Mouse (Mus musculus) frontal cortex, adult (tissue): ENCODE measurements around the gene Myh9.

Source experiments
- ATAC-seq: cut with Nextera tagmentation; 2 replicates; pipeline ENCODE4 v1.9.2; 2017; ENCODE audit warnings: mild to moderate bottlenecking, moderate library complexity, mixed read lengths; ENCODE audit not compliant: low TSS enrichment

The Myh9 gene

GRCm38 (mm10) chr15:77828242-77828641, 13.7 kb downstream of the Myh9 start:
- no peak for ATAC-seq

DNA sequence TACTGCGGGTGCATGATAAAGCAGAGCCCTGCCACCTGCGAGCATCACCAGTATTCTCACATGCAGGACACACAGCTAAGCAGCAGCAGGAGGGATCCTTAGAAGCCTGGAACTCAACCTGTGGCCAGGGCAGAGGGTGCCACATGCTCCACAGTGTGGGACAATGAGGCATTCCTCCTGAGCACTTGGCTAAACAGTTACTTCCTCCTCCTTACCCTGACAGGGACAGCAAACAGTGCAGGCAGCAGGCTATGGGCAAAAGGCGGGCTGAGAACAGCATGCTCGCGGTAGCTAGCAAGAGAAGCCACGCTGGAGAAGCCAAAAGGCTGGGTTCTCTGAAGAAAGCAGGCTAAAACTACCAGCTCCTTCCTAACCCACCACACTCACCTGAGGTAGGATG, 14.2 kb downstream of the Myh9 start:
- ATAC-seq = no peak

GRCm38 (mm10) chr15:77827379-77827778, 14.6 kb downstream of the Myh9 start:
- no peak for ATAC-seq

GRCm38 (mm10) chr15:77825382-77825781, 16.6 kb downstream of the Myh9 start:
- no peak for ATAC-seq

DNA sequence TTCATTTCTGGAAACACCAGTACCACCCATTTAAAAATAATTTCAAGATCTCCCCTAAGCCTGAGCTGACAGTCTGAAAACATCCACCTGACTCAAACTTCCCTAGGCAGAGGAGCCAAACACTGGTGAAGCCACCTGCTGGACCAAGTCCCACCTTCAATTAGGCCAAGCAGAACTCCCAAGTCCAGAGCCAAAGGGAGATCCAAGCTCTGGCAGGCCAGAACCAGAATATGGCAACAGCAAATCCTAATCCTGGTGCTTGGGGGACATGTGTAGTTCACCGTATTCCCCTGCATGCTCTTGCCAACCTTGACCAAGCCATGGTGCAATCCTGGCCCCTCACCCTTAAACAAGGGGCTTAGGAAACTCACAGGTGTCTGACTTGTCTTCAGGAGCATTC, 17.7 kb downstream of the Myh9 start:
- ATAC-seq = no peak

GRCm38 (mm10) chr15:77823634-77824033, 18.3 kb downstream of the Myh9 start:
- ATAC-seq = no peak

DNA sequence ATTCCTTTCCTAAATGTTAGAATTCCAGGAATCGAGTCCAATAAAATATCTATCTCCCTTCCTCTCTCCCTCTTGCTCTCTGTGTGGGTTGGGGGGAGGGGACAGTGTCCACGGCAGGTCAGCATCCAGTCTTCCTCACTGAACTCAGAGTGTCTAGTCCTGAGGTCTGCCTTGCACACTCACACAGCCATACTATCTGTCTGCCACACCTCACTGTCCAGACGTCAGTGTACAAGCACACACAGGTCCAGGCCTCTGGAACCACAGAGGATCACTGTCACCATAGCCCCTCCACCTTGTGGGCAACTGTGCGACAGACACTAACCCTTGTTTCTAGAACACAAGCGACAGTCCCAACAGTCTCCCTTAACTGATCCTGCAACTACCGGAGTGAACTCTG, 18.8 kb downstream of the Myh9 start:
- no peak for ATAC-seq

DNA sequence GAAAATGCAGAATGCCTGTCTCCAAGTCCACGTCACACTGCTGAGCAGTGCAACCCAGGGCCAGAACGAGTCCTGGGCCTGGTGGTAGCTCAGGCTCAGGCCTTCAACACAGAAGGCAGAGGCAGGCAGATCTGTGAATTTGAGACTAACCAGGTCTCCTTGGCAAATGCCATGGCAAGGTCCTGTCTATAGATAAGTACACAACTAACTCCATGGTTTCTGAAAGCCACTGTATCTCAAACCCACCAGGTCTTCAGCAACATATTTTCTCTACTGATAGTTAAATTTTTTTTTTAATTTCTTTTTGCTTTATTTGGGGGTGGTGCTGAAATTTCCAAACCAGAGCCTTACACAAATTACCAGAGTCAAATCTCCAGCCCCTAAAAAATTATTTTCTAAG, 19.3 kb downstream of the Myh9 start:
- no peak for ATAC-seq

- no peak for ATAC-seq
Measured at GRCm38 (mm10) chr15:77822057-77822466, 19.9 kb downstream of the Myh9 start.

GRCm38 (mm10) chr15:77821424-77821823, 20.6 kb downstream of the Myh9 start:
- ATAC-seq = no peak

- peak; percentile 25; the same call in 1 of the 2 replicates for ATAC-seq
Measured at GRCm38 (mm10) chr15:77820480-77821163, 21.4 kb downstream of the Myh9 start.

DNA sequence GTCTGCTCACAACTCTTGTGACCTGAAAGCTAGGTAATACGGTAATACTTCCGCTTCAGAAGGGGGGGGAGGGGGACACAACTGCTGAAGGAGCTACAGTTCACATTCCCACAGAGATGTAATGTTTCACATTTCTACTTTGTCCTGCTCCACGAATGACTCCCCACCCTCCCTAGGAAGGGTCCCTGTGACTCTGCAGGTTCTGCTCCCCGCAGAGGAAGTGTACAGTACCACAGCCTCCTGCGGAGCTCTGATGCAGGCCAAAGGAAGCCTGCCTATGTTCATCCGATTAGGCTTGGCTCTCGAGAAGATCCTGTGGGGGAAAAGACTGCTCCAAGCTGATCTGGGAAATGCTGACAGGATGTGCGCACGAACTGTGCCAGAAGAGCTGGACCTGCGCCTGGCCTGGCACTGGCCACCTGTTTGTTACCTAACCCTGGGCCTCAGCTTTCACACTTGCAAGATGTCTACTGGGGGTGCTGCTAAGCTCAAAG, 22.0 kb downstream of the Myh9 start:
- ATAC-seq = peak; percentile 40

GRCm38 (mm10) chr15:77818556-77819158, 23.3 kb downstream of the Myh9 start:
- no peak for ATAC-seq

DNA sequence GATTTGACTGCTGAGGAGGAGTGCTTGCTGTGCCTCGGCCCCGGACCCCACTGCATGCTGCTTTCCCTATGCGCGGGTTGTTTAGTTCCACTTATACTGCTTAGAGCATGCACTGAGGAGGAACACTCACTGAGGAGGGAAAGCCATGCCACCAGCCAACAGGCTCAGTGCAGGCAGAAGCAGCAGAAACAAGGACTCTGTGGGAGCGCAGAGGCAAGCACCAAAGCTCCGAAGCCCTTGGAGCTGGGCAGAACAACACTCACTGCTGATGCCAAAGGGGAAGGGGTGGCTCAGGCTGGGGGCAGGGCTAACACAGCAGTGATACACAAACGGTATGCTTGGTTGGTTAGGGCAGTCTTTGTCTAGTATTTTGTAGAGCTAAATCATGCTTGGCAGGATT, 24.6 kb downstream of the Myh9 start:
- peak; percentile 17; the same call in 1 of the 2 replicates for ATAC-seq

GRCm38 (mm10) chr15:77816601-77816950, 25.4 kb downstream of the Myh9 start:
- no peak for ATAC-seq

DNA sequence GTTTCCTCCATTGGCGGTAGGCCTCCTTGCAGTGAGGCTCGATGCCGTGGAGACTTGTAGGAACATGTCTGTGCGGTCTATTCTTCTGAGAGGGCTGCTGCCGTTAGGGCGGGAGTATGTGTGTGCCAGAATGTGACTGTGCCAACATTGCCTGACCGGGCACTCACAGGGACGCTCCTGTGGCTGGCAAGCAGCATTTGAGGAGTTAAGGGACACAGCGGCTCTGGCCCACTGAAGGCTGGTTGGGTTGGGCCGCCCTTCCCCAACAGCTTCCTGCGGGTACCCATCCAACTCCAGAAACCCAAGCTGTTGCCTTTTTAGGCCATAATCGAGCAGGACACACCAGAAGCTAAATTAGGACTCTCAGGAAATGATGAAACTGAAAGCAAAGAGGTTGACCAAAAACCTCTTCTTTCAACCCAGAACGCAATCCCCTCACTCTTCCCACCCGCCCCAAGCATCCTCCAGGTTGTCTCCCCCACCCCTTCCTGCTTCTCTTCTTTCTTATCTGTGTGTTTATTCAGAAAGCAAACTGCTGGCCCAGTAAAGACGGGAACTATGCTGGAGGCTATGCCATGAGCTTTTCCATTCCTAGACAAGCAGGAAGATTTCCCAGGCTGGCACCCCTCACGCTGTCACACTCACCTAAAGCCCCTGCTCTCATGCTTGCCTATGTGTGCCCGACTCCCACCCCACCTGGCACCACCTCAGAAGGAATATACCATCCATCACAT, 25.9 kb downstream of the Myh9 start:
- ATAC-seq = peak; percentile 45; the same call in 1 of the 2 replicates

- no peak for ATAC-seq
Measured at GRCm38 (mm10) chr15:77813639-77814375, 28.2 kb downstream of the Myh9 start.

GRCm38 (mm10) chr15:77812578-77812977, 29.4 kb downstream of the Myh9 start:
- ATAC-seq = no peak

DNA sequence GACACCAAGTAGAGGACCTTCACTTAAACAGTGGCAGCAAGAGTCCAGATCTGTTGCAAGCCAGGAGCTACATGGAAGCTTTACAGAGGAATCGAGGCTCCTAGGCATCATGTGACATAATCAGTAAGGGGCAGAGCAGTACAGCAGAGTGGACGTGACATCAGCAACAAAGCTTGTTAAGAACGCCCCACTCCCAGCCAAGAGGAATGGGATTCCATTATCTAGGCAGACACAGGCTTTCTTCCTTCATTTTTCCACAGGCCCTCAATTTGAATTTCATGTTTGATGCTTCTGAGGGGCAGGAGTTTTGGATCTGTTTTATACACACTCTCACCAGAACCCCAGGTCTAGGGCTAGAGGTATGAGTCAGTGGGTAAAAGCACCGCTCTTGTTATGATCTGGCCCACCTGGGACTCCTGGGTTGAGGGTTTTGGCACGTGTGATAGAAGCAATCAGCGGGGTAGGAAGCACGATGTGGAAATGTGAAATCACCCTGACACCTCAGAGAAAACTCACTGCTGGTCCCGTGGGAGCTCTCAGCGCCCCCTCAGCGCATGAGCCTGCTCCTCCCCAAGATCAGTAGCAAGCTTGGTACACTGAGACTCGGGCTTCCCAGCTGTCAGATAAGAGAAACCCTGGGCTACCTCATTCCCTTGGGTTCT, 30.7 kb downstream of the Myh9 start:
- no peak for ATAC-seq

- peak; percentile 42 for ATAC-seq
Measured at GRCm38 (mm10) chr15:77810416-77811098, 31.4 kb downstream of the Myh9 start.

GRCm38 (mm10) chr15:77809434-77809833, 32.5 kb downstream of the Myh9 start:
- no peak for ATAC-seq
